8 mouse cellular contexts compared by ENCODE assay signal in the genomic region with DNA sequence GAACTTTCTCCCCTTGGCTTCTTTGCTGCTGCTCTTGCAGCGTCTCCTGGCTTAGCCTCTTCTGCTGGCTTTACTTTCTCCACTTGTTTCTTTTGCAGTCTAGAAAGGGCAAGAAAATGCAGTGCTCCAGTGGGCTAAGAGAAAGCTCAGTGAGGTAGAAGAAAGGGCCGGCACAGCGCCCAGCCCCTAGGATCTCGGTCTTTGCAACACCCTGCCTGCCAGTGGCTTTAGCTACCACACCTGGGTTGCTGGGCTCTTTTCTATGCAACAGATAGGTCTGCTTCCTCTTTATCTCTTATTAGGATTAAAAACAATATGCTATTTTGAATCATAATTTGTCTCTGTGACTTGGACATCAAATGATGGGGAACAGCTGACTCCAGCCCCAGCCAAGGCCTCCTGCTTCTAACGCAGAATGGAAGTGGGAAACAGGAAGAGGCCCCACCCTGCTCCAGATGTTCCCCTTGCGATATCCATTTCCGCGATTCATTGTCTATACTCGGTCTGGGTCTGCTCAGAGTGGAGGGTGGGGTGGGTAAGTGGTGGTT.
A peak's percentile ranks its signal among the peaks of the same experiment; 100 is the strongest.
DNase-seq lines count a peak whose midpoint lies in the region; ATAC-seq lines count a peak whose summit lies in the region.

No protein-coding gene starts in this region.

- H3K27me3 ChIP-seq in embryonic facial prominence, embryonic 15.5 days, result no peaks in the 10 kb centered on the region
- H3K27me3 ChIP-seq in kidney, embryonic 16.5 days (ENCODE audit: insufficient read depth, low read length), result no peaks in the 10 kb centered on the region
- H3K27me3 ChIP-seq in midbrain, embryonic 15.5 days (replicated peaks), result no peaks in the 10 kb centered on the region
- H3K27me3 ChIP-seq in forebrain, embryonic 16.5 days (replicated peaks; ENCODE audit: control insufficient read depth, insufficient read depth, low read length), result no peaks in the 10 kb centered on the region

- no peak overlapping the region for H3K9ac ChIP-seq in embryonic facial prominence, embryonic 15.5 days
- no peak overlapping the region for H3K9ac ChIP-seq in kidney, embryonic 16.5 days (replicated peaks; ENCODE audit: low read length)
- no peak overlapping the region for H3K9ac ChIP-seq in midbrain, embryonic 15.5 days
- H3K9ac ChIP-seq in forebrain, embryonic 16.5 days (replicated peaks; ENCODE audit: low read depth, low read length), result no peak overlapping the region

- ATAC-seq in embryonic facial prominence, embryonic 15.5 days (ENCODE audit: insufficient number of reproducible peaks, low FRiP score, low TSS enrichment, low read depth), result peak; percentile 68
- ATAC-seq in kidney, embryonic 16.5 days (ENCODE audit: low FRiP score, low TSS enrichment), result peak; percentile 59
- ATAC-seq in megakaryocyte, adult 5-6 weeks (ENCODE audit: poor library complexity, severe bottlenecking), result peak; percentile 43
- no peak for ATAC-seq in midbrain, embryonic 15.5 days (replicated peaks)
- no peak for ATAC-seq in forebrain, embryonic 16.5 days

- H3K36me3 ChIP-seq in embryonic facial prominence, embryonic 15.5 days, result no peaks in the 10 kb centered on the region
- no peaks in the 10 kb centered on the region for H3K36me3 ChIP-seq in kidney, embryonic 16.5 days (ENCODE audit: insufficient read depth, low read length)
- no peaks in the 10 kb centered on the region for H3K36me3 ChIP-seq in midbrain, embryonic 15.5 days (replicated peaks)
- H3K36me3 ChIP-seq in forebrain, embryonic 16.5 days (ENCODE audit: control insufficient read depth, insufficient read depth), result no peaks in the 10 kb centered on the region

- H3K9me3 ChIP-seq in embryonic facial prominence, embryonic 15.5 days (replicated peaks), result no peaks in the 10 kb centered on the region; the same call in 1 of the 2 replicates
- H3K9me3 ChIP-seq in kidney, embryonic 16.5 days (ENCODE audit: low read length), result no peaks in the 10 kb centered on the region
- no peaks in the 10 kb centered on the region for H3K9me3 ChIP-seq in midbrain, embryonic 15.5 days
- H3K9me3 ChIP-seq in forebrain, embryonic 16.5 days (ENCODE audit: control insufficient read depth, low read length), result peaks cover 2% of the 10 kb centered on the region; the same call in 1 of the 2 replicates

- peak; percentile 36 for DNase-seq in kidney, adult 11 months
- DNase-seq in kidney, adult 18-20 months, result no peak
- no peak for DNase-seq in spleen, postnatal 10 days (ENCODE audit: low spot score in 2 of 2)

- H3K4me1 ChIP-seq in embryonic facial prominence, embryonic 15.5 days, result peaks cover 10% of the 10 kb centered on the region
- H3K4me1 ChIP-seq in kidney, embryonic 16.5 days (ENCODE audit: insufficient read depth, low read length), result peaks cover 4% of the 10 kb centered on the region; the same call in 1 of the 2 replicates
- no peaks in the 10 kb centered on the region for H3K4me1 ChIP-seq in midbrain, embryonic 15.5 days
- H3K4me1 ChIP-seq in forebrain, embryonic 16.5 days (replicated peaks; ENCODE audit: control insufficient read depth, insufficient read depth, low read length), result peaks cover 5% of the 10 kb centered on the region; the same call in 1 of the 2 replicates

- H3K27ac ChIP-seq in embryonic facial prominence, embryonic 15.5 days (replicated peaks), result peak overlapping the region; percentile 80
- H3K27ac ChIP-seq in kidney, embryonic 16.5 days (ENCODE audit: low read length), result peak overlapping the region; percentile 73
- H3K27ac ChIP-seq in midbrain, embryonic 15.5 days, result no peak overlapping the region
- no peak overlapping the region for H3K27ac ChIP-seq in forebrain, embryonic 16.5 days (ENCODE audit: low read length)

- H3K4me3 ChIP-seq in embryonic facial prominence, embryonic 15.5 days (replicated peaks), result no peak overlapping the region
- no peak overlapping the region for H3K4me3 ChIP-seq in kidney, embryonic 16.5 days (ENCODE audit: low read length)
- no peak overlapping the region for H3K4me3 ChIP-seq in midbrain, embryonic 15.5 days
- H3K4me3 ChIP-seq in forebrain, embryonic 16.5 days (replicated peaks; ENCODE audit: low read length), result no peak overlapping the region

- 47% methylated on average over 9 of the region's 9 CpGs for WGBS in embryonic facial prominence, embryonic 15.5 days
- WGBS in kidney, embryonic 16.5 days, result 58% methylated on average over 9 of the region's 9 CpGs
- WGBS in midbrain, embryonic 15.5 days, result 79% methylated on average over 9 of the region's 9 CpGs
- 60% methylated on average over 9 of the region's 9 CpGs for WGBS in forebrain, embryonic 16.5 days

- no peak overlapping the region for H3K4me2 ChIP-seq in embryonic facial prominence, embryonic 15.5 days (replicated peaks)
- no peak overlapping the region for H3K4me2 ChIP-seq in kidney, embryonic 16.5 days (replicated peaks; ENCODE audit: low read depth, low read length)
- H3K4me2 ChIP-seq in midbrain, embryonic 15.5 days, result no peak overlapping the region
- no peak overlapping the region for H3K4me2 ChIP-seq in forebrain, embryonic 16.5 days (ENCODE audit: low read length)

Comparison
In these comparisons a context has a peak if more than half of its experiments do, and no peak if none do; other contexts are left out.
1. ATAC-seq: peak in embryonic facial prominence, embryonic 15.5 days (single experiment), kidney, embryonic 16.5 days (single experiment) and megakaryocyte, adult 5-6 weeks (single experiment); none in midbrain, embryonic 15.5 days (single experiment) and forebrain, embryonic 16.5 days (single experiment).
2. H3K27ac ChIP-seq: peak in embryonic facial prominence, embryonic 15.5 days (single experiment) and kidney, embryonic 16.5 days (single experiment); none in midbrain, embryonic 15.5 days (single experiment) and forebrain, embryonic 16.5 days (single experiment).